ENCODE assay signal across 8 mouse cellular contexts in genomic region chr13:21778814-21779766, GRCm38 (mm10). TPM values are rescaled to one million over a fixed set of nuclear protein-coding genes. Genes with fewer than 3 reads are reported as not detected.
A peak's percentile ranks its signal among the peaks of the same experiment; 100 is the strongest.
DNase-seq lines count a peak whose midpoint lies in the region; ATAC-seq lines count a peak whose summit lies in the region.

No protein-coding gene starts in this region.

- H3K9ac ChIP-seq in hindbrain, embryonic 16.5 days (ENCODE audit: low read depth, low read length), result peak overlapping the region; percentile 66

- DNase-seq in T-cell, adult 2 months (ENCODE audit: low spot score), result peak; percentile 79
- peak; percentile 52 to 68 for DNase-seq in cerebellum, postnatal 36 days
- peak; percentile 48 to 82 for DNase-seq in frontal cortex, postnatal 36 days (ENCODE audit: low spot score in 2 of 2)
- DNase-seq in left cerebral cortex, adult 11 months (ENCODE audit: low spot score), result peak; percentile 77
- DNase-seq in lung, postnatal 36 days, result peak; percentile 88
- DNase-seq in retina, postnatal 1 day, result peak; percentile 92
- peak; percentile 75 for DNase-seq in thymus, postnatal 4 days

- no peaks in the 10 kb centered on the region for H3K9me3 ChIP-seq in hindbrain, embryonic 16.5 days (ENCODE audit: control insufficient read depth, low read length)

- peak overlapping the region; percentile 58 for H3K4me3 ChIP-seq in hindbrain, embryonic 16.5 days (ENCODE audit: low read length)

- 5% methylated on average over 32 of the region's 33 CpGs for WGBS in hindbrain, embryonic 16.5 days

- peaks cover 26% of the 10 kb centered on the region for H3K4me1 ChIP-seq in hindbrain, embryonic 16.5 days (ENCODE audit: control insufficient read depth, insufficient read depth, low read depth, low read length)

- peak overlapping the region; percentile 90 for H3K4me2 ChIP-seq in hindbrain, embryonic 16.5 days (ENCODE audit: low read length)

- peak; percentile 97 for ATAC-seq in hindbrain, embryonic 16.5 days

- peak overlapping the region; percentile 55 for H3K27ac ChIP-seq in hindbrain, embryonic 16.5 days (ENCODE audit: low read depth, low read length)

- 0 out of 2 replicates have a peak, but pooled peaks cover 2% of the 10 kb centered on the region for H3K27me3 ChIP-seq in hindbrain, embryonic 16.5 days (replicated peaks; ENCODE audit: control insufficient read depth, insufficient read depth, low read length)

- H3K36me3 ChIP-seq in hindbrain, embryonic 16.5 days (ENCODE audit: control insufficient read depth, insufficient read depth, low read length), result no peaks in the 10 kb centered on the region

RNA-seq across cellular contexts. Expression of gene Hist1h1b, which starts 1.3 kb away (rescaled TPM):
- 2.7 and 3.1 TPM in 2 replicates for polyA plus RNA-seq in hindbrain, embryonic 16.5 days (2015; fragmentation: Nextera tagmentation; extraction: Ambion mirVana)

RNA-seq across cellular contexts. Expression of gene Hist1h3i, which starts 4.1 kb away (rescaled TPM):
- 19.4 and 19.7 TPM in 2 replicates for polyA plus RNA-seq in hindbrain, embryonic 16.5 days (2015; fragmentation: Nextera tagmentation; extraction: Ambion mirVana)

RNA-seq across cellular contexts. Expression of gene Hist1h2an, which starts 7.9 kb away (rescaled TPM):
- 1.2 TPM in 1 of 2 replicates, not detected in the other for polyA plus RNA-seq in hindbrain, embryonic 16.5 days (2015; fragmentation: Nextera tagmentation; extraction: Ambion mirVana)

RNA-seq across cellular contexts. Expression of gene Hist1h2bp, which starts 8.2 kb away (rescaled TPM):
- polyA plus RNA-seq in hindbrain, embryonic 16.5 days (2015; fragmentation: Nextera tagmentation; extraction: Ambion mirVana), result not detected in 2 replicates

RNA-seq across cellular contexts. Expression of gene Hist1h2bn, which starts 25.2 kb away (rescaled TPM):
- not detected in 2 replicates for polyA plus RNA-seq in hindbrain, embryonic 16.5 days (2015; fragmentation: Nextera tagmentation; extraction: Ambion mirVana)

Comparison
In these comparisons a context has a peak if more than half of its experiments do, and no peak if none do; other contexts are left out.
1. Peak in every context shown above with its lines: DNase-seq, ATAC-seq, H3K4me3 ChIP-seq and H3K27ac ChIP-seq.